Mouse (Mus musculus) ES-E14 (cell line): ENCODE measurements around the gene Ipo4.

ENCODE experiments used
- CHD2 ChIP-seq: IDR thresholded peaks from 2 replicates; pipeline ENCODE4 v1.6.1; 2014; ENCODE audit warnings: mild to moderate bottlenecking, low read depth, low read length, inconsistent platforms
- MAFK ChIP-seq: IDR thresholded peaks from 2 replicates; pipeline ENCODE4 v1.6.1; 2014; ENCODE audit warnings: mild to moderate bottlenecking, low read depth, low read length, inconsistent platforms; ENCODE audit not compliant: insufficient read depth
- ZC3H11A ChIP-seq: IDR thresholded peaks from 2 replicates; pipeline ENCODE4 v1.6.1; 2012; ENCODE audit warnings: low read depth, mild to moderate bottlenecking, inconsistent platforms, low read length, borderline replicate concordance
- ZNF384 ChIP-seq: IDR thresholded peaks from 2 replicates; pipeline ENCODE4 v1.6.1; 2012; ENCODE audit warnings: low read depth, low read length, inconsistent platforms

DNA sequence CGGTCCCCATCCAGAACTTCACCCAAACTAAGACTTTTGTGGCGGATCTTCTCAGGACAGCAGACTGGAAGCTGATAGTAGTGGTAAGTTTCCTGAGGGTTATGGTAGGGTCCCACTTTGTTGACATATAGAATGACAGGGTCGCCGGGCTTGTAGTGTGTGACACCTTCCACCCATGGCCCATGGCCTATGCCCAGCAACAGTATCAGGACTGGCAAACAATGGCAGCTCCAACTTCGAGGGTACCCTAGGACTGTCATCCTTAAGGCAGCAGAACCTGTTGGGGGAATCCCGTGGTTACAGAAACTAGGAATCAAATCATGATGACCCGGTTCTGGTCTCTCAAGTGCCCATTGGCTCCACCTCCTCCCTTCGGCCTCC, 6.9 kb upstream of the Ipo4 start:
- TF ChIP-seq CHD2: no peak
- TF ChIP-seq ZC3H11A: no peak
- no peak for TF ChIP-seq ZNF384
- no peak for TF ChIP-seq MAFK
